Mouse (Mus musculus) thymus, postnatal 14 days (tissue): ENCODE measurements around the gene H2afv.
A peak's percentile ranks its signal among the peaks of the same experiment; 100 is the strongest.
"Not testable (repeated sequence)": the region's sequence is repeated elsewhere in the genome, so short reads cannot be mapped to it uniquely, and the experiment has no call there.

Experiments used
- DNase-seq: peaks from one replicate; pipeline ENCODE4 v3.0.0; 2021

H2afv gene

GRCm38 (mm10) chr11:6414751-6415550 is 29.3 kb downstream of the H2afv start, which contains the start of gene Ppia:
Ppia (plus strand) TSS chr11:6415443.
- no peak for DNase-seq

GRCm38 (mm10) chr11:6413264-6413663 is 31.0 kb downstream of the H2afv start:
- DNase-seq: no peak

GRCm38 (mm10) chr11:6411684-6412083 is 32.6 kb downstream of the H2afv start:
- peak; percentile 84 for DNase-seq

GRCm38 (mm10) chr11:6410755-6411154 is 33.5 kb downstream of the H2afv start:
- not testable (repeated sequence) for DNase-seq

GRCm38 (mm10) chr11:6410050-6410602 is 34.1 kb downstream of the H2afv start:
- DNase-seq: peak; percentile 76

GRCm38 (mm10) chr11:6407162-6407621 is 37.1 kb downstream of the H2afv start:
- DNase-seq: no peak

GRCm38 (mm10) chr11:6406251-6407161 is 37.7 kb downstream of the H2afv start:
- DNase-seq: peak; percentile 67

- DNase-seq: peak; percentile 64
These were observed 38.6 kb downstream of the H2afv start for GRCm38 (mm10) chr11:6405591-6406081.

- DNase-seq: no peak
These were observed 39.3 kb downstream of the H2afv start for GRCm38 (mm10) chr11:6404699-6405566.

GRCm38 (mm10) chr11:6403830-6404405 is 40.3 kb downstream of the H2afv start:
- DNase-seq: peak; percentile 3

- peak; percentile 91 for DNase-seq
These were observed 41.4 kb downstream of the H2afv start for GRCm38 (mm10) chr11:6402515-6403510.

- no peak for DNase-seq
These were observed 46.1 kb downstream of the H2afv start for GRCm38 (mm10) chr11:6398141-6398540.

GRCm38 (mm10) chr11:6395565-6395964 is 48.7 kb downstream of the H2afv start:
- no peak for DNase-seq

- DNase-seq: no peak
These were observed 50.4 kb downstream of the H2afv start for GRCm38 (mm10) chr11:6393866-6394265.

GRCm38 (mm10) chr11:6392857-6393256 is 51.4 kb downstream of the H2afv start:
- no peak for DNase-seq

- peak; percentile 31 for DNase-seq
These were observed 52.5 kb downstream of the H2afv start for GRCm38 (mm10) chr11:6391516-6392276.

GRCm38 (mm10) chr11:6390376-6391053 is 53.7 kb downstream of the H2afv start:
- peak; percentile 6 for DNase-seq

- DNase-seq: no peak
These were observed 54.7 kb downstream of the H2afv start for GRCm38 (mm10) chr11:6389483-6389921.
